Mouse (Mus musculus) heart, adult 2 months (tissue): ENCODE measurements around the gene Slc25a10.

Experiments used
- CTCF ChIP-seq: fragments of 200-600 bp; IDR thresholded peaks from 2 replicates; pipeline ENCODE4 v1.8.1; 2022; ENCODE audit warnings: antibody characterized with exemption, mild to moderate bottlenecking, moderate library complexity
- POLR2A ChIP-seq: fragments of 200-500 bp; IDR thresholded peaks from 2 replicates; pipeline ENCODE4 v1.6.1; 2011; ENCODE audit warnings: mild to moderate bottlenecking, low read depth, low read length, control low read depth; ENCODE audit not compliant: insufficient read depth

GRCm38 (mm10) chr11:120488516-120488915, 3.1 kb upstream of the Slc25a10 start:
- TF ChIP-seq CTCF (no peak), POLR2A (0 out of 2 replicates have a peak, but pooled peaks have one; percentile 9)
